Mouse (Mus musculus): ENCODE results near the gene Omd.

Omd gene

DNA sequence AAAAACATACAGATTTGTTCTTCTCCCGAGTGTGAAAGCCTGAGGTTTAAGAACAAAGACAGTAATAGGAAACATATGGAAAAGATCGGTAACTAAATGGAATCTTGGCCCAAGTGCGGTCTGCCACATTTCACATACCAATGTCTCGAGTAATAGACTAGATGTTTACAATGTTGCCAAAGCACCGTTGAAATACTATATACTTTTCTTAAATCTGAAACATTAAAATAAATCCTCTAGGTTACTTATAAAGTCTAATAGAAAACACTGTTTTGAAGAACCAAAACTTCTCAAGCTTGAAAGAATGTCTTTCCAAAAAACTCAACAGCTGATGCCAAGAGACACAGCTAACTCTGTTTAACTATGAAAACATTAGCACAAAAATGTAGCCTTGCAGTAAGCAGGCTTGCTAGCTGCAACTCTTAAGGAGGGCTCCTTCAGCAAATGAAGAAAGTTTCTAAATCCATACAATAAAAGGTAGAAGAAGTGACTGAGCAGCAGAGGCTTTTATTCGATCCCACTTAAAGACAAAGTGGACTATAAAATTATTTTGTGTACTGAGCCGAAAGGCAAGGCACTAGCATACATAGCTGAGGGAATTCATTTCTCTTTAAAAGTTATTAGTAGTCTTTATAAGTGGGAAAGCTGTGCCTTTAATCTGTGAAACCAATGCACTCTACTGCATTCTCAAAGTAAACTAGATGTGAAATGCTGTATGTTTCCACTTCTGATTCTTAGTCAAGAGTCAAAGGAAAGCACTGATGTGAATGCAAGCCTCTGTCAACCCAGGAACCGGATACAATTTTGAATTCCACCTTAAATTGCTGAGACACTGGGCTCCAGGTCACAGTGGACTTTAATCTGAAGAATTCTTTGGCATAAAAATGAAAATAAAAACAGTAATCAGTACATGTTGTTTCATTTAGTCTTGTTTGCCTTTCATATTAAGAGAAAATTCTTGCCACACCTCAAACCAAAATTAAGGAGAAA is at the start of gene Omd:
Gene Omd (plus strand): TSS at position 922 of the 990 bp plus-strand sequence.
- TF ChIP-seq GATA4 (IDR thresholded peaks at IDR 0.05; ENCODE audit: insufficient replicate concordance, low read length): no peak

DNA sequence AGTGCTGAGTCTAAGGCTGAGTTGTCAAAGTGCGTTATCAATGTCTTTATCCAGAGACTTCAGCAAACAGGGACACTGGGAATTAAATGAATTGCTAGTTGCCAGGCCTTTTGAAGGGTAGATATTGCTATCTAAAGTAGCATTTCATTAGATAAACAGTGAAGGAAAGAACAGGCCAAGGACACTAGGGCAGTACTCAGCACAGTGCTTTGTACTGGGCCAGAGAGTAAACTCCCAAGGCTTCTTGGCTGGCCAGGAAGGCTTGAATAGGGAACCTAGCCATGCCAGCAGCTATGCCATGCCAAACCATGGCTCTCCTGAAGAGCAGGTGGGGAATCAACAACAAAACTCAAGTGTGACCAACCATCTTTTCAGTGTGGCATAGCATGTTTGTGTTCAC is 45.3 kb upstream of the Omd start:
- TF ChIP-seq GATA4 (IDR thresholded peaks at IDR 0.05; ENCODE audit: insufficient replicate concordance, low read length): no peak

DNA sequence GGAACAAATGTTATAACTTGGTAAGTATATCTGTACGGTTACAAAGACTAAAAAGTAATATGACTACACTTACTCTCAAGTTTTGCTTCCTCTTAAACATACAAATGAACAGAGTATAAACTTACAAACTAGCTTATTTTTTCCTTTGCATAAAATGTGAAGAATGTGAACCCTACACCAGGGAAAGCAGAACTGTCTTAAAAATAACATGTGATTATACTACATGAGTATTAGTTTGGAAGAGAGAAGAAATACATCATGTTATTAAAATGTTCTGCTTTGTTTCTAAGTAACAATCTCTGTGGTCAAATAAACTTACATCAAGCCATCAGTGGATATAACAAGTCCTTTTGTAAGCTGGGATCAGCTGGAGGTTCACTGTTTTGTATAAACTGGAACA is 43.6 kb upstream of the Omd start:
- TF ChIP-seq GATA4 (IDR thresholded peaks at IDR 0.05; ENCODE audit: insufficient replicate concordance, low read length): no peak

DNA sequence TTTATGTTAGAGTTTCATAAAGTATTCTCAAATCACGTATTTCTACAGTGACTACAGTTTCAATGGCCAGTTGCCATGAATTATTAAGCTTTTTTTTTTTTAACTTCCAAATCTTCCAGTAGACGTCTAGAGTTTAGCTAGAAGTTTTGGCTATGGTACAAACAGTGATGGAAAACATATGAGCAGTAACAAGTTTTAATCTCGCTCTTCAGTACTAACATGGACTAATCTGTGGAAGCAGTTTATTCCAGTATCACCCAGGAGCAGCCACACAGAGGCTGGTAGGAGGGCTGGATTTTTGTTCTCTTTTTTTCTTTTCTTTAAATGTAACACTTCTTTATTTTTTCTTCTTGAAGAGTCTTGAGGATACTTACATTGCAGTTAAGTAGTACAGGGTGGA is 38.0 kb upstream of the Omd start, which contains the start of gene Aspn:
Gene Aspn (plus strand): TSS at position 165 of the 400 bp plus-strand sequence.
- TF ChIP-seq GATA4 (IDR thresholded peaks at IDR 0.05; ENCODE audit: insufficient replicate concordance, low read length): no peak

DNA sequence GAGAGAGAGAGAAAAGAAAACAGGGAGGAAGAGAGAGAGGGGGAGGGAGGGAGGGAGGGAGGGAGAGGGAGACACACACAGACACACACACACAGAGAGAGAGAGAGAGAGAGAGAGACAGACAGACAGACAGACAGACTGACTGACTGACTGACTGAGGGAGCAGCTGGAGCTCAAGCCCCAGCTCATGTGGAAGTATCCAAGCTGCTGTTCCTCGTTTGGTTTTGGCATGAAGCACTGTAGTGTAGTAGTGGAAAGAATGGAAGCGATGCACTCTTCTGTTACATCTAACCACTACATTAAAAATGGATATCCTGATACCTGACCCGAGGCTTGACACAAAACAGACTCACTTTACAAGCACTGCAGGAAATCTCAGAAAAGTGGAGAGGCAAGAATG is 36.6 kb upstream of the Omd start:
- TF ChIP-seq GATA4 (IDR thresholded peaks at IDR 0.05; ENCODE audit: insufficient replicate concordance, low read length): no peak

DNA sequence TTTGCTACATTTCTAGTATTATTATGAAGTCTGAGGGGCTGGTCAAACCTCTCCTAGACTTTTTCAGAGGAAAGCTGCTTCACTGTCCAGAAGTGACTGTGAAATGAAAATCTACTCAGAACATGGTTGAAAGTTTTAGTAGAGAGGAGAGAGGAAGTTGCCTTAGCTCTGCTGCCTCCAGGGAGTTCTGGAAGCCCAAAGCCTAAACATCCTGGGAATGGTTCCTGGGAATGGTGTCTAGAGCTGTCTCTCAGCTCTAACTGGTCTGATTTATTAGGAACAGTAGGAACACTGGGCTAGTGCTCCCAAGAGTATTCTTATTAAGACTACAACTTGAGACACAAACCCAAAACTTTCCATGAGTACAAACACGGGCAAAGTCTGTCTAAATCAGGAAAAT is 35.7 kb upstream of the Omd start:
- no peak for TF ChIP-seq GATA4 (IDR thresholded peaks at IDR 0.05; ENCODE audit: insufficient replicate concordance, low read length)

DNA sequence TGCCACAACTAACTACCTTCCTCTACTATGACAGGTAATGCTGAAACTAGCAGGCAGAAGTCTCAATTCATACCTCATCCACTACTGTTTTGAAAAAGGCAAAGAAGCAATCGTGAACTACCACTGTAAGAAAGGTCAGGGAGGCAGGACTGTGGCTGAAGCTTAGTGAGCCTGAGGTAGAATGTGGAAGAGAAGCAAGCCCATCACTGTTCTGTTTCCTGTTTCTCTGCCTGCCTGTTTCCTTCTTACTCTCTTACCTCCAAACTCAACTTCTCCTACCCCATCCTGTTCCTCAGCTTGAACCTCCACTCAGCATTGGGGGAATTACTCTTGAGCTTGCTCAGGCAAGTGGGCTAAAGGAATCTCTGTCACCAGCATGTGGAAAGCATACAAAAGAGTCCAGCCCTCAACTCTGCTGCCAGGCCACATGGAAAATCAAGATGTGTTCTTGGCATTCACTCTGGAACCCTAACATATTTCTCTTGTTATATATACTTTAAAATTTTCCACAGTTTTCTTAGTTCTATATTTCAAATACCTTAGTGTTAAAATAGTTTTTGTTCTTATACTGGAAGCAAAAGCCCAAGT is 34.6 kb upstream of the Omd start:
- TF ChIP-seq GATA4 (IDR thresholded peaks at IDR 0.05; ENCODE audit: insufficient replicate concordance, low read length): no peak

DNA sequence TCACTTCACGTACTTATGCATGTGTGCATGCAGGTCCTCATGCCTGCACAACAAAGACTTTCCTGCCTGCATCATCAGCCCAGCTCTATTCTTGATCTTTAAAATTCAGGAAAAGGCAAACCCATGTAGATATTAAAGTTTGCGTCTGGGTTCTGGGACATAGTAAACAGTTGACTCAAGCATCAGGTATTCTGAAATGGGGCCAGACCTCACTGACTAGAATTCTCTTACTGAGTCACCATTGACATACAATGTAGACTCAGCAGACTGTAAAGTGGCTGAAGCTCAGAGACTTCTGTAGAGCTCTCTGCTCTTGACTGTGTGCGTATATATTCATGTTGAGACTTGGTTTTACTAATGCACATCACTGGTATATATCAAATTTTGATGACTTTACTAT is 32.6 kb upstream of the Omd start:
- no peak for TF ChIP-seq GATA4 (IDR thresholded peaks at IDR 0.05; ENCODE audit: insufficient replicate concordance, low read length)

DNA sequence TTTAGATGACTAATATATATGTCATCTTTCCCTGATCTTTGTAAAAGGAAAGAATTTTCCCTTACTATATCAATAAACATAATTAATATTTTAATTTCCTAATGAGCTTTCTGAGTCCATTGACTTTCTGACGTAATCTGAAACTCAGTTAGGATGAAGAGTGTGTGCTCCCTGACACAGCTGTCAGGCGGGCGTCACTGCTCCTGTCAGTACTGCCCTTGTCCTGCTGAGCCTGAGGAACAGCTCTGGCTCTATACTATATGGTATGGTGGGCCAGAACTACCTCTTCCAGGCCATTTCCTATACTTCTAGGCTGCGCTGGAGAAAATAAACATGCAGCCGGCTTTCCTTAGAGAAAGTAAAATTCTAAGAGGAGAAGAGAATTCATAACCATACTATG is 27.7 kb upstream of the Omd start:
- no peak for TF ChIP-seq GATA4 (IDR thresholded peaks at IDR 0.05; ENCODE audit: insufficient replicate concordance, low read length)

DNA sequence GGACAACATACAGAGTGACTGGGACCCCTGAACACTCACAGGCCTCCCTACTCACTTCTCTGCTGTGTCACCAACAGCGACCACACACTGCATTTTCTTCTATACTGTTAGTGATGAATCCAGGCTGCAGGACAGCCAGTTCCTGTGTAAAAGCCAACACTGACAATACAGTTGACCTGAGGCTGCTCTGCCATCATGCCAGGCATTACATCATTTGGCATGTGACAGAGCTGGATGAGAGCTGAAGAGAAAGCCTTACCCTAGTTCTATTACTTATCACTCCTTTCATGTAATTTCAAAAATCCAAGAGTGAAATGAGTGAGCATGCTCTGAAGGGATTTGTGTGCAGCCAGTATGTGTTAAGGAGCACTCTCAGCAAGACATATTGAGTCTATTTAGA is 26.1 kb upstream of the Omd start:
- TF ChIP-seq GATA4 (IDR thresholded peaks at IDR 0.05; ENCODE audit: insufficient replicate concordance, low read length): no peak

DNA sequence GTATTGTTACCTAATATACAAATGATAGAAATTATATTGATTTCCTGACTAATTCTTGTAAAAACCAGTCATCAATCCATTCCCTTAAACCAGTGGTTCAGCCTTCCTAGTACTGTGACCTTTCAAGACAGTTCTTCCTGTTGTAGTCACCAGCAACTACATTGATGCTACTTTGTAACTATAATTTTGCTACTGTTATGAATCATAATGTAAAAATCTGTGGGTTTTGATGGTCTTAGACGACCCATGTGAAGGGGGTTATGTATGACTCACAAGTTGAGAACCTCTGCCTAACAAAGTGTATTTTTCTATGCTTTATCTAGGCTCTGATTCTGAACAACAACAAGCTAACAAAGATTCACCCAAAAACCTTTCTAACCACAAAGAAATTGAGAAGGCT is 25.3 kb upstream of the Omd start:
- TF ChIP-seq GATA4 (IDR thresholded peaks at IDR 0.05; ENCODE audit: insufficient replicate concordance, low read length): no peak

DNA sequence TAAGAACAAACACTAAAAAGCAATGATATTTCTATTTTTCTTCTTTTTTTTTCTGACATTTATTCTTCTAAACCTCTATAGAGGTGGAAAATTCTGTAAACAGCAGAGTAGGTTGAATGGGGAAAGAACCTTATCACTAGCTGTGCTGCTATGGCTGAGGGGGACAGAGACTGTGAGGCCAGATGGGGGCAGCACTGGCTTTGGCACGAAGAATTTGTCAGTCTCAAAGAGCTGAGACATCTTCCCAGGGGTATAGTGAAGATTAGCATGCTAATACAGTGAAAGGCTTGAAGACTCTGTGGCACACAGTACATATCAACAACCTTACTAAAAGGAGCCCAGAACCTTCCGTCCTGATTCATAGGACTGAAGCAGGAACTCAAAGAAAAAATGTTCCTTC is 23.1 kb upstream of the Omd start:
- TF ChIP-seq GATA4 (IDR thresholded peaks at IDR 0.05; ENCODE audit: insufficient replicate concordance, low read length): no peak

DNA sequence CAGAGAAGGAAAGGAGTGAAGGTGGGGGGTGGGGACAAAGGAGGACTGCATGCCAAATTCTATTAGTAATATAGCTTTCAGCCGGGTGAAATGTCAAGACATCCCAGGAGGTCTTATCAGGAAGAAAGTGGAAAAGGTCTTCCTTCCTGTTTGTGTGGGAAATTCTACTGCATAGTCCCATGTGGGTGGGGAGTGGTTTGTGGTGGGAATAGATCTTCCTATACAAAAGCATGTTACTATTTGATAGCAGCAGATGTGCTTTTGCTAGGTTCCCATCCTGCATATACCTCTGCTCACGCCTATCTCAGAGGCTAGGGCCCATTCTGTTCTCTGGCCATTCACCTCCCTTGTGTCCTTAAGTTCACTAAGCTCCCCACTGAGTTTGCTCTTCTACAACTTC is 21.4 kb upstream of the Omd start:
- TF ChIP-seq GATA4 (IDR thresholded peaks at IDR 0.05; ENCODE audit: insufficient replicate concordance, low read length): no peak

DNA sequence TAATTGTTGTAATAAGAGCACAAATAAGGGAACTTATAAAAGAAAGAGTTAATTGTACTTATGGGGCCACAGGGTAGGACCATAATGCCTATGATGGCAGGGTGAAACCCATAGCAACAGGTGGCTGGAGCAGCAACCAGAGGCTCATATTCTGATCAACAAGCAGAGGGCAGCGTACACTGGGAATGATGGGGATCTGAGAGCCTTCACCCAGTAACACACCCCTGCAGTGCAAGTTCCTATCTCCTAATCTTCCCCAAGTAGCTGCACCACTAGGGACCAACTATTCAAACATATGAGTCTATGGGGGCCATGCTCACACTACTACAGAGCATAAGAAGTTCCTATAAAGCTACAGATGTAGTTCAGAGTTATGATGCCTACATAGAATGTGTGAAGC is 17.9 kb upstream of the Omd start:
- no peak for TF ChIP-seq GATA4 (IDR thresholded peaks at IDR 0.05; ENCODE audit: insufficient replicate concordance, low read length)

DNA sequence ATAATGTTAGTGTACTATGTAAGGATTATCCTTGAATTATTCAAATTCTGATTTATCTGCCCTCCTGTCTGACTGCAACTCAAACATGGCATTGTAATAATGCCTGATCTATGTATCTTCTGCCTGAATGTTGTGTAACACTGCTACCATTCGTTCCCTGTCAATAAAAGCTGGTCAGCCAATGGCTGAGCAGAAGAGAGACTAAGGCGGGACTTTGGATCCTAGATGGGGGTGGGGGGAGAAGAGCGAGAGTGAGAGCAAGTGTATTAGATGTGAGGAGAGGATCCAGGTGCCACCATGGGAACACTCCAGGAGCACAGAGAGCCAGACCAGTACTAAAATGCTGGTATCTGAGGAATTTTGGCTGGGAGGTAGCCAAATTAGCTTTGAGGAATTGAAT is 11.9 kb upstream of the Omd start:
- no peak for TF ChIP-seq GATA4 (IDR thresholded peaks at IDR 0.05; ENCODE audit: insufficient replicate concordance, low read length)

DNA sequence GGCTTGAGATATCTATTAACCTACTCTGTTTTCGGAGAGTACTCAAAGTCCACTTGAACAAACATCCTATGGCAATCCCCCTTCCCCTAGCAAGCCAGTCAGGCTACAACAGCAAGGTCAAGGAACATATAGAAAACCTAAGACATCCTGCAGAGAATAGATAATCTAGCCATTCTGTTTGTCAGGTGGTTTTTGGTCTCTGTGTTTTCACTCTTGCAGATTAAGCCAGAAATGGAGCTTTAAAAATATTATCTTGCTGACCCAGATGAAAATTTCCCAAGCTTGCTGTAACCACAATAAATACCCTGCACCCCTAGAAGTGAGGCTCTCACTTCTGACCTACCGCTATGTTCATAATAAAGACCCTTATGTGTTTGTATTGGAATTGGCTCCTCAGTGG is 10.8 kb upstream of the Omd start:
- no peak for TF ChIP-seq GATA4 (IDR thresholded peaks at IDR 0.05; ENCODE audit: insufficient replicate concordance, low read length)

Measured in liver, adult (tissue).